Mouse (Mus musculus): ENCODE data around the gene Mccc1. TPM values are rescaled to one million over a fixed set of nuclear protein-coding genes. Genes with fewer than 3 reads are reported as not detected.

Gene Mccc1
- polyA plus RNA-seq, 1 experiment from 2014 or later: 25.8 TPM

DNA sequence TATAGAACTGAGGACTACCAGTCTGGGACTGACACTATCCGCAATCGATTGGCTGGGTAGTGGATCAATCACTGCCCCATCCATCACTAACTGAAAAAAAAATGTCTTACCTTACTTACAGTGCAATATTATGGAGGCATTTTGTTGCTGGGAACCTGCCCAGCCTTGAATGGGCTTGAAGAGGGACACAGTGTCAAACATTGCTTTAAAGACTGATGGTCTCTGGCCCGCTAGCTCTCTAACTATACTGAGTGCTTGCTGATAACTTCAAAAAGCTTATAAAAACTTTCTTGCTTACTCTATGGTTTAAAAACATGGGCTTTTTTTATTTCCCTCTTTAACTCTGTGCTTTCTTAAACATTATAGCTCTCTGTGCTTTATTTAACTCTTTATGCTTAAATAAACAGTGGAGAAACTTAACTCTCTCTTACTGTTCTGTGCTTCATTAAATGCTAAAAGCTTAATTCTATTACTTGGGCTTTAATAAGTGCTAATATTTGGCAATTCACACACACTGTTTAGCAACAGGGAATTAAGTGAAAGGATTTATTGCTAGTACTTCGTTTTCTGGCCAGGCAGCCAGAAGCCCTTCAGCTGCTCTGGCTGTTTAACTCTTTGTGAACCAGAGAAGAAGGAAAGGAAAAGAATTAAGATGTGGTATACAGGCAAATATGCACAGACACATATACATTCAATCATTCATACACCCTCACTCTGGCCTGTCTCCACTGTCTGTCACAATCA is 8.1 kb upstream of the Mccc1 start:
- DNase-seq (ENCODE audit: low spot score) (no peak), ATAC-seq (ENCODE audit: low FRiP score) (no peak)
- Histone ChIP-seq H3K36me3 (replicated peaks; ENCODE audit: control insufficient read depth, insufficient read depth) (no peaks in the 10 kb centered on the region), H3K9me3 (ENCODE audit: control insufficient read depth, low read length) (no peaks in the 10 kb centered on the region), H3K4me3 (replicated peaks; ENCODE audit: low read length) (no peak overlapping the region), H3K27me3 (ENCODE audit: control insufficient read depth, insufficient read depth, low read length) (no peaks in the 10 kb centered on the region), H3K27ac (no peak overlapping the region), H3K4me2 (replicated peaks) (no peak overlapping the region), H3K4me1 (replicated peaks; ENCODE audit: control insufficient read depth, insufficient read depth, low read length) (no peaks in the 10 kb centered on the region), H3K9ac (no peak overlapping the region)
- WGBS: 74% methylated on average over 4 of the region's 4 CpGs

DNA sequence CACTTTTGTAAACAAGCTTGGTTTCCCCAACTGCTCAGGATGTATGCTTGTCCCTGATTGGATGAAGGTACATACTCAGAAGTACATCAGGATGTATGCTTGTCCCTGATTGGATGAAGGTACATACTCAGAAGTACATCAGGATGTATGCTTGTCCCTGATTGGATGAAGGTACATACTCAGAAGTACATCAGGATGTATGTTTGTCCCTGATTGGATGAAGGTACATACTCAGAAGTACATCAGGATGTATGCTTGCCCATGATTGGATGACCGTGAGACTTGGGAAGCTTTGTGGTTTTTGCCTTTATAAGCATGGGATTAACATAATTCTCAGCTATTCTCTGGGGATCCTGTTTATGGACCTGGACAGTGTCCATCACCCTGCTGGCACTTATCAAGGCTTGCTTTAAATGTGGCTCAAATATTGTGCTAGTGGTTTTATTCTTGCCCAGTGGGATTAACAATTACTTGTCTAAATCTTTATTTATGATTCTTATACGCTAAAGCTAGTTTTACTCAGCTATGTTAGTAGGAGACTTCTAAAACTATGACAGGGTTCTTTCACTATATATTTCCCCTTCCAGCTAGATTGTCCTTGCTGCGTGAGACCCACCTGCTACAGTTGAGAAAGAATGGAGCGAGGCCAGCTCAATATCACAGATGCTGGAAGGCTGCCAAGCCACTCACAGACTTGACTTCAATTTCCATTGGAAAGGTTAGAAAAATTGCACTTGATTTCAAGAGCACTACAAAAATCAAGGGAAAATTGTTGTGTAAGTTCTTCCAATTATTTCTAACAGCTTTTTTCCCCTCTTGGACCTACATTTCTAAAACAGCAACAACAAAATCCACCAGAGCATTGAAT is 3.8 kb upstream of the Mccc1 start:
- no peaks in the 10 kb centered on the region for H3K27me3 ChIP-seq (ENCODE audit: control insufficient read depth, insufficient read depth, low read length)
- H3K4me3 ChIP-seq (replicated peaks; ENCODE audit: low read length): no peak overlapping the region
- H3K9ac ChIP-seq: no peak overlapping the region
- WGBS: 67% methylated on average over 4 of the region's 4 CpGs
- H3K4me1 ChIP-seq (replicated peaks; ENCODE audit: control insufficient read depth, insufficient read depth, low read length): peaks cover 6% of the 10 kb centered on the region; the same call in 1 of the 2 replicates
- no peak for DNase-seq (ENCODE audit: low spot score)
- ATAC-seq (ENCODE audit: low FRiP score): no peak
- no peaks in the 10 kb centered on the region for H3K36me3 ChIP-seq (replicated peaks; ENCODE audit: control insufficient read depth, insufficient read depth)
- H3K27ac ChIP-seq: no peak overlapping the region
- no peak overlapping the region; the same call in 1 of the 2 replicates for H3K4me2 ChIP-seq (replicated peaks)
- H3K9me3 ChIP-seq (ENCODE audit: control insufficient read depth, low read length): no peaks in the 10 kb centered on the region

DNA sequence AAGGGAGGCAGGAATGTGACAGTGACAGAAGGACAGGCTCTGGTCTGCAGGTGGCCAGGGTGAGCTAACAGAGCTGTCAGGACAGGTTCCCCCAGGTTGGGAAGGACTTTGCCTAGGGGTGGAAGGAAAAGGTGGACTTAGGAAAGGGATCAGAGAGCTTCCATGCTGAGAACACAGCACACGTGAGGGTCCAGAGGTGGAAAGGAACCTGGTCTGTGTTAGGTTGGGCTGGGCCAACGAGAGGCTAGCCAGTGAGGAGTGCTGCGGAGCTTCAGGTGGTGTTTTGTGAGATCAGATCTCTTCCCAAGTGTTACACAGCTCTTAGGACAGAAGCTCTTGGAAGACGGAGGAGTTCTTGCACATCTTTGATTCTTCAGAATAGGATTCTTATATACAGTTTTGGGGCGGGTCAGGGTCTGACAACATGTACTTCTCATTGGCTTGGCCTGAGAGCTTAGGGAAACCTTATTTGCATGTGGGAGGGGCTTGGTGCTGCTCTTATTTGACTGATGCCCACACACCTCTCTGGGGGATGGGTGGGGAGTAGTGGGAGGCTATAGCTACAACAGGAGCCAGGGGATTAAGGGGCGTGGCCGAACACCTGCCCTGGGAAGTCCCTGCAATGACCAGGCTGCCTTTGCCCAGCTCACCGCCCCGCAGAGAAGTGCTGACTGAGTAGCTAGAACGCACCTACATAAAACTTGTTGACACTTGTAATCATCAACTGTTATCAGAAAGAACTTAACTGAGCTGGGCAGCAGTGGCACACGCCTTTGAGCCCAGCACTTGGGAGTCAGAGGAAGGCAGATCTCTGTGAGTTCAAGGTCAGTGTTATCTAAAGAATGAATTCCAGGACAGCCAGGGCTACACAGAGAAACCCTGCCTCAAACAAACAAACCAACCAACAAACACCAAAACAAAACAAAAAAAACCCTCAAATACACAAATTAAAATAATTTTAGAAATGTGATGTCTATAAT is 5.6 kb downstream of the Mccc1 start:
- 58% methylated on average over 11 of the region's 11 CpGs for WGBS
- Histone ChIP-seq H3K9ac (no peak overlapping the region), H3K4me2 (replicated peaks) (no peak overlapping the region), H3K4me3 (replicated peaks; ENCODE audit: low read length) (no peak overlapping the region), H3K27me3 (ENCODE audit: control insufficient read depth, insufficient read depth, low read length) (no peaks in the 10 kb centered on the region), H3K4me1 (replicated peaks; ENCODE audit: control insufficient read depth, insufficient read depth, low read length) (peaks cover 11% of the 10 kb centered on the region; the same call in 1 of the 2 replicates), H3K27ac (no peak overlapping the region), H3K36me3 (replicated peaks; ENCODE audit: control insufficient read depth, insufficient read depth) (peaks cover 45% of the 10 kb centered on the region), H3K9me3 (ENCODE audit: control insufficient read depth, low read length) (no peaks in the 10 kb centered on the region)
- DNase-seq (ENCODE audit: low spot score): no peak
- no peak for ATAC-seq (ENCODE audit: low FRiP score)

DNA sequence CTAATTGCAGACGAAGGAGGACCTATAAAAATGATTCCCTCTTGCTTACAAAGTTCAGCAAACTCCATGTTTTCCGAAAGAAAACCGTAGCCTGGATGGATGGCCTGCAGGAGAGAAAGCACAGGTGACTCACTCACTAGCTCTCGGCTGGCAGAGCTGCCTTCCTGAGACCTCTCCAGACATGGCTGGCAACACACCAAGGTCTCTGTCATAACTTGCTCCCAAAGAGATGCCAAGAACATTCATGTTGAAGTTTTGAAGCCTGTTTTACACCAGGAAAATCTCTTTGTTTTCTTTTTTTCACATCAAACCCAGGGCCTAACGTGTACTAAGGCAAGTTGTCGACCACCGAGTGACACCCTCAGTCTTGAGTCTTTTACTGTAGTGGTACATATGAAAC is 9.8 kb downstream of the Mccc1 start:
- Histone ChIP-seq H3K4me3 (replicated peaks; ENCODE audit: low read length) (no peak overlapping the region), H3K36me3 (replicated peaks; ENCODE audit: control insufficient read depth, insufficient read depth) (peaks cover 85% of the 10 kb centered on the region), H3K27ac (no peak overlapping the region), H3K27me3 (ENCODE audit: control insufficient read depth, insufficient read depth, low read length) (no peaks in the 10 kb centered on the region), H3K4me2 (replicated peaks) (no peak overlapping the region), H3K4me1 (replicated peaks; ENCODE audit: control insufficient read depth, insufficient read depth, low read length) (no peaks in the 10 kb centered on the region), H3K9ac (no peak overlapping the region), H3K9me3 (ENCODE audit: control insufficient read depth, low read length) (no peaks in the 10 kb centered on the region)
- DNase-seq (ENCODE audit: low spot score) (no peak), ATAC-seq (ENCODE audit: low FRiP score) (no peak)
- 95% methylated on average over 7 of the region's 7 CpGs for WGBS

DNA sequence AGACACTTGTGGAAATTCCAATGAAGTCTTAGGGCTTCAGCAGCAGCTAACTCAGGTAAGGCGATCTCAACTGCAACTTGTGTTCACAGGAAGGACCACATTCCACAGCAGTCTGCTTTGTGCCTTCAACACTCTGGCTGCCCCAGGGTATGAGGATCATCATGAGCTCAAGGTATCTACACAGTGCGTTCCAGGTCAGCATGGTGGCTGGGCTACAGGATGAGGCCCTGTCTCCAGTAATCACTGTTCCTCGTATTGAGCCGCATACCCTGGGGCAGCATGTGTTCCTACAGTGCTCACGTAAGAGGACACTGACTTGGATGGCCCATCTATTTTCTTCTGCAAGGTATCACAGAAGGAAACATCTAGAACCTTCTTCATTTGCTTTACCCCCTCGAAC is 12.4 kb downstream of the Mccc1 start:
- Histone ChIP-seq H3K4me2 (replicated peaks) (no peak overlapping the region), H3K27me3 (ENCODE audit: control insufficient read depth, insufficient read depth, low read length) (no peaks in the 10 kb centered on the region), H3K4me3 (replicated peaks; ENCODE audit: low read length) (no peak overlapping the region), H3K36me3 (replicated peaks; ENCODE audit: control insufficient read depth, insufficient read depth) (peaks cover 85% of the 10 kb centered on the region), H3K27ac (no peak overlapping the region), H3K9me3 (ENCODE audit: control insufficient read depth, low read length) (no peaks in the 10 kb centered on the region), H3K9ac (no peak overlapping the region), H3K4me1 (replicated peaks; ENCODE audit: control insufficient read depth, insufficient read depth, low read length) (no peaks in the 10 kb centered on the region)
- no peak for ATAC-seq (ENCODE audit: low FRiP score)
- WGBS: 98% methylated on average over 6 of the region's 6 CpGs
- no peak for DNase-seq (ENCODE audit: low spot score)

DNA sequence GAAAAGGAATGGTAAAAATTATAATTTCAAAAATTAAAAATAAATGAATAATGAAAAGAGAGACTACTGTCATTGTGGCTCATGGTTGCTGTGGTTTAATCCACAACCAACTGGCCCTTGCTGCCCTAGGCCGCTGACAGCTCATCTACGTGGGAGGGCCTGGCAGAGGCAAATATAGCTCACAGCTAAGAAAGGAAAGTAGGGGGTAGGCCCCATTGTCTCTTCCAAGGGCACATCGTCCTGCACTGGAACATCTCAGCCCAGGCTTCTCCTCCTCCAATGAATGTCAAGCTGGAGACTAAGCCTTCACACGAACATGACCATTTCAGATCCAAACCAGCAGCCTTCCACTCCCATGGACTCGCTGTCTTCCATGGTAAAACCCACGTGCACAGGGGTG is 14.2 kb downstream of the Mccc1 start:
- 96% methylated on average over 6 of the region's 6 CpGs for WGBS
- H3K9ac ChIP-seq: no peak overlapping the region
- no peak overlapping the region for H3K4me3 ChIP-seq (replicated peaks; ENCODE audit: low read length)
- no peaks in the 10 kb centered on the region for H3K9me3 ChIP-seq (ENCODE audit: control insufficient read depth, low read length)
- ATAC-seq (ENCODE audit: low FRiP score): no peak
- H3K27me3 ChIP-seq (ENCODE audit: control insufficient read depth, insufficient read depth, low read length): no peaks in the 10 kb centered on the region
- no peak overlapping the region for H3K27ac ChIP-seq
- peaks cover 94% of the 10 kb centered on the region for H3K36me3 ChIP-seq (replicated peaks; ENCODE audit: control insufficient read depth, insufficient read depth)
- H3K4me2 ChIP-seq (replicated peaks): no peak overlapping the region
- no peak for DNase-seq (ENCODE audit: low spot score)
- H3K4me1 ChIP-seq (replicated peaks; ENCODE audit: control insufficient read depth, insufficient read depth, low read length): no peaks in the 10 kb centered on the region

DNA sequence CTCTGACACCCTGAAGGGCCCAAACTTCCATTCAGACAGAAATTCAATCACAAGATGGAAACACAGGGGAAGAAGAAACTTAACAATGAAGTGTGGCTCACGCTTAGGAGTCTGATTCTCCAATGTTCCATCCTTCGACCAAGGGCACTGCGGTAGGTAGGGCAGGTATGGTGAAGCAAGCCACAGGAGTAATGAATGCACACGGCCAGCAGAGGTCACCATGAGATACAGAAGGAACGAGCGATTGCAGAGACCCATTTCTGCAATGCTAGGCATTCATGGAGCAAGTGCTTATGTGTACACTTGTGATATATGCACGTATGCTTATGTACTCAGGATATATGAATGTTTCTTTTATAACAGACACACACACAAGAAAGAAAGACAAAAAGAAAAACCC is 26.9 kb downstream of the Mccc1 start:
- Histone ChIP-seq H3K9me3 (ENCODE audit: control insufficient read depth, low read length) (no peaks in the 10 kb centered on the region), H3K36me3 (replicated peaks; ENCODE audit: control insufficient read depth, insufficient read depth) (peaks cover 76% of the 10 kb centered on the region), H3K4me1 (replicated peaks; ENCODE audit: control insufficient read depth, insufficient read depth, low read length) (no peaks in the 10 kb centered on the region), H3K9ac (no peak overlapping the region), H3K4me2 (replicated peaks) (no peak overlapping the region), H3K27ac (no peak overlapping the region), H3K27me3 (ENCODE audit: control insufficient read depth, insufficient read depth, low read length) (no peaks in the 10 kb centered on the region), H3K4me3 (replicated peaks; ENCODE audit: low read length) (no peak overlapping the region)
- WGBS: 72% methylated on average over 7 of the region's 7 CpGs
- peak; percentile 29 for DNase-seq (ENCODE audit: low spot score)
- no peak for ATAC-seq (ENCODE audit: low FRiP score)

DNA sequence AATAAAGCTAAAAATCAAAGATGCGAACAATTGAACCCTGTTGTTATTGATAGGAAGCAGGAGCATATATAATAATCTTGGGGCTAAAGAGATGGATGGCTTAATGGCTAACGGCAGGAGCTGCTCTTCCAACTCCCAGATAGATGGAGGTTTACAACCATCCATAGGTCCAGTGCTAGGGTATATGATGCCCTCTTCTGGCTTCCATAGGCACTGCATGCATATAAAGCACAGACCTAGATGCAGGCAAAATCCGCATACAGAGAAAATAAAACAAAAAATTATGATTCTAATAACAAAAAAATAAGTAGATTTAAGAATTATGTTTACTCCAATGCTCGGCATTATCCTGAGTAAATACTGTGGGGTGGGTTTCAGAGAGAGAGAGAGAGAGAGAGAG is 27.5 kb downstream of the Mccc1 start:
- no peak overlapping the region for H3K27ac ChIP-seq
- no peaks in the 10 kb centered on the region for H3K9me3 ChIP-seq (ENCODE audit: control insufficient read depth, low read length)
- H3K4me1 ChIP-seq (replicated peaks; ENCODE audit: control insufficient read depth, insufficient read depth, low read length): no peaks in the 10 kb centered on the region
- no peaks in the 10 kb centered on the region for H3K27me3 ChIP-seq (ENCODE audit: control insufficient read depth, insufficient read depth, low read length)
- H3K4me3 ChIP-seq (replicated peaks; ENCODE audit: low read length): no peak overlapping the region
- no peak overlapping the region for H3K4me2 ChIP-seq (replicated peaks)
- peak; percentile 60; the same call in 1 of the 2 replicates for ATAC-seq (ENCODE audit: low FRiP score)
- DNase-seq (ENCODE audit: low spot score): peak; percentile 36
- H3K9ac ChIP-seq: no peak overlapping the region
- 84% methylated on average over 4 of the region's 4 CpGs for whole genome bisulfite sequencing
- peaks cover 75% of the 10 kb centered on the region for H3K36me3 ChIP-seq (replicated peaks; ENCODE audit: control insufficient read depth, insufficient read depth)

DNA sequence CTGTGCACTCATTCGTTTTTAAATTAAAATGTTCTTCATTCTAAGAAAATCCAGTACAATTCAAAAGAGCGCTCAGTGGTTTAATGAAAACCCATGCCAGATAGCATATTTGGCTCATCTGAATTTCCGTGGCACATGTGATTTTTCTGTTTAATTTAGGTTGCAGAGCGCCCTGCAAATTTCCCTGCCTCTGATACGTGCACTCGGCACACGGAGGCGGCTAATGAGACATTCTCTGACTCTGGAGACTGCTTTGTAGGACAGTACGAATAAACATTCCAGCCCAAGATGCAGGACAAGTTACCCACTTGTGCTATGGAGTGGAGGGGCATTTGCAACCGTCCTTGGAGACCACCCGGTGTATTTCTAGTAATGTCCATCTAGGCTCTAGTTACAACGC is 29.3 kb downstream of the Mccc1 start:
- no peak overlapping the region for H3K9ac ChIP-seq
- 94% methylated on average over 12 of the region's 12 CpGs for WGBS
- peaks cover 71% of the 10 kb centered on the region for H3K36me3 ChIP-seq (replicated peaks; ENCODE audit: control insufficient read depth, insufficient read depth)
- no peak overlapping the region for H3K4me3 ChIP-seq (replicated peaks; ENCODE audit: low read length)
- DNase-seq (ENCODE audit: low spot score) (no peak), ATAC-seq (ENCODE audit: low FRiP score) (no peak)
- no peak overlapping the region for H3K27ac ChIP-seq
- H3K4me1 ChIP-seq (replicated peaks; ENCODE audit: control insufficient read depth, insufficient read depth, low read length): no peaks in the 10 kb centered on the region
- no peaks in the 10 kb centered on the region for H3K9me3 ChIP-seq (ENCODE audit: control insufficient read depth, low read length)
- no peak overlapping the region for H3K4me2 ChIP-seq (replicated peaks)
- no peaks in the 10 kb centered on the region for H3K27me3 ChIP-seq (ENCODE audit: control insufficient read depth, insufficient read depth, low read length)
